Mouse (Mus musculus): ENCODE data around the gene Nmb.

DNA sequence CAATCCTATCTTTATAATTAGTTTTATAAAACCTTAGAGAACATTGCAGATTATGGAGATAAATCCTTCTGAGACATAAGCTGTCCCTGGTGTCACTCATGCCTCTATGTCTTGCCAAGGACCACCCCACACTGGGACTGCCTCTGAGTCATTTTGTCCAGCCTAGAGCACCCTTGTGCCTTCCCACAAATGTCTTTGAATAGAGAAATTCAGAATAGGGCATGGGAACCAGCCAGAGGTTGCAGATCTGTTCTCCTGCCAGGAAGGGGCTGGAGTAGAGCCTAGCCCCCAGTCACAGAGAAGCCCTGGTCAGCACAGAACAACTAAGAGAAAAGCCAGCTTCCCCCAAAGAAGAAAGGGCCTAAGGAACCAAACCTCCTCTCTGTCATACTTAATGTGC is 49.6 kb downstream of the Nmb start:
- no peak for TF ChIP-seq CHD2 (IDR thresholded peaks at IDR 0.05; ENCODE audit: low read depth, low read length)
- no peak for TF ChIP-seq ZNF384 (IDR thresholded peaks at IDR 0.05; ENCODE audit: low read depth, low read length)
- TF ChIP-seq ZC3H11A (IDR thresholded peaks at IDR 0.05; ENCODE audit: borderline replicate concordance, low read depth, low read length): no peak
- TF ChIP-seq MAFK (IDR thresholded peaks at IDR 0.05; ENCODE audit: insufficient read depth, low read depth, low read length): no peak
